Comparison of ENCODE assay signal across 15 mouse cellular contexts in genomic region chr2:105749111-105749510, GRCm38 (mm10).
"Had no signal": no experiment of that assay in that cellular context is flagged by ENCODE, and none has a peak within 500 bp of the region (broad histone marks: within the 10 kb centered on the region; RNA-seq: fewer than 3 reads in every experiment).

No protein-coding gene starts in this region.

- H3K27ac ChIP-seq: hindbrain, embryonic 15.5 days; layer of hippocampus, adult 2 months; limb, embryonic 13.5 days; liver, embryonic 15.5 days; lung, embryonic 15.5 days; macrophage; midbrain, embryonic 15.5 days; neural tube, embryonic 12.5 days had no signal

- DNase-seq: left cerebral cortex, postnatal 4 days; lung, postnatal 14 days; right cerebral cortex, postnatal 4 days; spleen, adult 18-20 months; thymus, postnatal 4 days had no signal

- H3K9me3 ChIP-seq: hindbrain, embryonic 15.5 days; limb, embryonic 13.5 days; liver, embryonic 15.5 days; lung, embryonic 15.5 days; midbrain, embryonic 15.5 days had no signal

- H3K4me1 ChIP-seq: hindbrain, embryonic 15.5 days; limb, embryonic 13.5 days; liver, embryonic 15.5 days; lung, embryonic 15.5 days; megakaryocyte, embryonic 14.5 days; midbrain, embryonic 15.5 days; neural tube, embryonic 12.5 days had no signal

- H3K36me3 ChIP-seq: limb, embryonic 13.5 days; liver, embryonic 15.5 days; lung, embryonic 15.5 days; midbrain, embryonic 15.5 days; neural tube, embryonic 12.5 days had no signal

- H3K27me3 ChIP-seq: hindbrain, embryonic 15.5 days; limb, embryonic 13.5 days; liver, embryonic 15.5 days; lung, embryonic 15.5 days; megakaryocyte, embryonic 14.5 days; midbrain, embryonic 15.5 days; neural tube, embryonic 12.5 days had no signal

- H3K4me2 ChIP-seq: hindbrain, embryonic 15.5 days; limb, embryonic 13.5 days; liver, embryonic 15.5 days; lung, embryonic 15.5 days; midbrain, embryonic 11.5 days; midbrain, embryonic 15.5 days; neural tube, embryonic 12.5 days had no signal

- ATAC-seq: midbrain, embryonic 15.5 days had no signal

- H3K9ac ChIP-seq: hindbrain, embryonic 15.5 days; limb, embryonic 13.5 days; liver, embryonic 15.5 days; lung, embryonic 15.5 days; midbrain, embryonic 15.5 days; neural tube, embryonic 12.5 days had no signal

- H3K4me3 ChIP-seq: hindbrain, embryonic 15.5 days; layer of hippocampus, adult 2 months; limb, embryonic 13.5 days; liver, embryonic 15.5 days; lung, embryonic 15.5 days; megakaryocyte, embryonic 14.5 days; midbrain, embryonic 15.5 days; neural tube, embryonic 12.5 days had no signal
